Mouse (Mus musculus) lung, postnatal 4 days (tissue): Measurements from ENCODE around the gene Myo1c.

Experiments used
- DNase-seq, 2 experiments: peaks; one replicate each; pipeline ENCODE4 v3.0.0; 2021

The Myo1c gene

GRCm38 (mm10) chr11:75722339-75722738 lies 72.0 kb downstream of the Myo1c start:
- no peak for DNase-seq
